Mouse (Mus musculus) R1 (cell line): ENCODE data around the gene Raver1.

ENCODE experiments used
- DNase-seq: peaks from one replicate; pipeline ENCODE4 v3.0.0-alpha.2; 2018; ENCODE audit warnings: low read depth, low spot score

Raver1 gene

DNA sequence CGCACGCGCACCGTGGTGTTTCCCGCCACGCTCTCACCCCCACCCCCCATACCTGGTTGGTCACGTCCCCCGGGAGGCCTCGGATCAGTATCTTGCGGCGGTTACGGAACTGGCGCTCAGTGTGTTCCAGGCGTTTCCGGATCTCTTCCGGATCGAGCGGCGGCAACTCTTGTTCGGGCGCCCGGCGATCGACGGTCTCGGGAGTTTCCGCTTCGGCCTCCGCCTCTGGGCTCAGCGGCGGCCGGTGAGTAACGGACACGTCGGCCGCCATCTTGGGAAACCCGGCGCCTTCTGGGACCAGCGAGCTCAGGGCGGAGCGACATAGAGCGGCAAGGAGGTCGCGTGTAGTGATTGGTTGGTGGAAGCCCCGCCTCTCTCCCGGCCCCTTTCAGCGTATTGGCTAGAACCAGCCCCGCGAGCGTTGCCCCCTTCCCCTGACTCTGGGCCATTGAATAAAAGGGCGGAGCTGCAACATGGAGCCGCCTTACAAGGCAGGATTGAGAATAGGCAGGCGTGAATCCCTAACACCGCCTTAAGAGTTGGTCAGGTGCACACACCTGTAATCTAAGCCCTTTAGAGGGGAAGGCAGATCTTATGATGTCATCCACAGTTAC, at the start of gene Raver1, which contains the start of gene Gm38431:
Gene Raver1, minus strand, starts transcription at position 302 of the 614 bp plus-strand sequence.
Gene Gm38431, minus strand, starts transcription at position 291 of the 614 bp plus-strand sequence.
- DNase-seq, result peak; percentile 99

DNA sequence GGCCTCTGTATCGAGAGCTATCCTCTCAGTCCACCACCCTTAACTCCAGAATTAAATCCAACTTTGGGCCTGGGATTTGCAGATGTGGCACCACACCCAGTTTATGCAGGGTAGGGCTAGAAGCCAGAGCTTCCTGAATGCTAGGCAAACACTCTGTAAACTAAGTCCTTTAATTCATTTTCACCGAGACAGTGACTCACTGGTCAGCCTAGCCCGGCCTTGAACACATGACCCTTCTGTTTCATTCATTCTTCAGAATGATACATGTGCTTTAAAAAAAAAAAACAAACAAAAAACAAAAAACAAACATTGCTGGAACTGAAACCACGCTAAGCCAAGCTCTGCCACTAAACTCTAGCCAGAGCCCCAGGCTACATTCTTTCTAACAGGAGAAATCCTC, 46.6 kb upstream of the Raver1 start:
- DNase-seq, result no peak

DNA sequence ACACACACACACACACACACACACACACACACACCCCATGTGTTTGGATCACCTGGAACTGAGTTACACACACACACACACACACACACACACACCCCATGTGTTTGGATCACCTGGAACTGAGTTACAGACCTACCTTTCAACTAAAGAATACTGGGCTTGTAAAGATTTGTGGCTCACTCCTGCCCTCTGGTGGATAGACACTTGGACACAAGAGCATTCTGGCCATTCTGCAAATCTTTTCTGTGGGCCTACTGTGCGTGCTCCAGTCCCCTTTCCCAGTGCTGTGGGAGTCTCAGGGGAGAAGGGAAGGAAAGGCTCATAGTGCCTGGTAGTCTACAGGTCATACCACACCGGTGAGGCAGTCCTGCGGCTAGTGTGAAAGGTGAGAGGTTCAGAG, 45.4 kb upstream of the Raver1 start:
- DNase-seq, result peak; percentile 83

DNA sequence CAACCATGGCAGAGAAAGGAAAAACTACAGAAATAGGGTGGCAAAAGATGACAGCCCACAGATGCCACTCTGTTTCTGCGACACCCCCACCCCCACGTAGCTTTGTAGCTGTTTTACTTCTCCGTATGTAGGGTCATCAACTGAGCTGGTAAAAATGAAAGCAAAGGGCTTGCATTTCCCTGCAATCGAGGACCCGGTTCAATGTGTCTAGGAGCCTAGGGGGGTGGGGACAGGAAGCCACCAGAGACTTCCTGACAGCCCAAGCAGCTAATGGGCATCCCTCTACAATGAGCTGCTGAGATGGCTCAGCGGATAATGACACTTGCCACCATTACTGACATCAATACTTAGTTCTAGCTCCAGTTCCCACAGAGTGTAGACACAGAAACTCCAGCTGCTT, 44.6 kb upstream of the Raver1 start:
- no peak for DNase-seq

DNA sequence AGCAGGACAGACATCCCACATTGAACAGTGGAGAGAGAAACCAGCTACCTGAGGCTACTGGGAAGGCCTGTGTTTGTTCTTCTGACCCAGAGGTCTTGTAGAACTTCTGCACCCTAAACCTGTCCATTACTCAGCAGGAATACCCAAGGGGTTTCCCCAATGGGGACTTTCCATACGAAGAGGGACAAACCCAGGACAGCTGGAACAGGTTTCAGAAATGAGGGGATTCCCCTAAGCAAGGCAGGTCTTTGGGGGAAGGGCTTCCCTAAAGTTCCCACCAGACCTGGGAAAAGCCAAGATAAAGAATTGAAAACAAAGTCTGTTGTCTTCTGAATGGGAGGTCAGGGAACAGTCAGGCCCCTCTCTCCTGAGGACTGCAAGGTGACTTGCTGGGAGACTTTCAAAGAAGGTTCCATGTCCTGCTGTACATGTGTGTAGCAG, 44.2 kb upstream of the Raver1 start:
- no peak for DNase-seq

DNA sequence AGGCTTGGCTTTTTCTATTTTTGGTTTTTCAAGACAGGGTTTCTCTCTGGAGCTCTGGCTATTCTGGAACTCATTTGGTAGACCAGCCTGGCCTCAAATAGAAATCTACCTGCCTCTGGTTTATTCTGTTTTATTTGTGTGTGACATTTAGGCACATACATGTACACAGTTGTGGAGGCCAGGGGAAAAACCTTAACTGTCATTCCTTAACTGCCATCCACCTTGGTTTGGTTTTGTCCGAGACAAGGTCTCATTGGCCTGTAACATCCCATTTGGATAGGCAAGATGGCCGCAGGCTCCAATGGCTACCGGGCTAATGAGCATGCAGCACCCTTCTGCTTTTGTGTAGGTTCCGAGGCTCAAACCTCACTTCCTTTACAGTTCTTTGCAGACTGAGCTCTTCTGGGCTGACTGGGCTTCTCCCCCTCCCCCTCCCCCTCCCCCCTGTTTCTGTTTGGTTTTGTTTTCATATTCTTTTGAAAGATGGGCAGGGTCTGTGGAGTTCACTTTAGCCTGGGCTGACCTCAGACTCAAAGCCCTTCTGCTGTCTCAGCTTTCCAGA, 43.6 kb upstream of the Raver1 start:
- DNase-seq, result no peak

DNA sequence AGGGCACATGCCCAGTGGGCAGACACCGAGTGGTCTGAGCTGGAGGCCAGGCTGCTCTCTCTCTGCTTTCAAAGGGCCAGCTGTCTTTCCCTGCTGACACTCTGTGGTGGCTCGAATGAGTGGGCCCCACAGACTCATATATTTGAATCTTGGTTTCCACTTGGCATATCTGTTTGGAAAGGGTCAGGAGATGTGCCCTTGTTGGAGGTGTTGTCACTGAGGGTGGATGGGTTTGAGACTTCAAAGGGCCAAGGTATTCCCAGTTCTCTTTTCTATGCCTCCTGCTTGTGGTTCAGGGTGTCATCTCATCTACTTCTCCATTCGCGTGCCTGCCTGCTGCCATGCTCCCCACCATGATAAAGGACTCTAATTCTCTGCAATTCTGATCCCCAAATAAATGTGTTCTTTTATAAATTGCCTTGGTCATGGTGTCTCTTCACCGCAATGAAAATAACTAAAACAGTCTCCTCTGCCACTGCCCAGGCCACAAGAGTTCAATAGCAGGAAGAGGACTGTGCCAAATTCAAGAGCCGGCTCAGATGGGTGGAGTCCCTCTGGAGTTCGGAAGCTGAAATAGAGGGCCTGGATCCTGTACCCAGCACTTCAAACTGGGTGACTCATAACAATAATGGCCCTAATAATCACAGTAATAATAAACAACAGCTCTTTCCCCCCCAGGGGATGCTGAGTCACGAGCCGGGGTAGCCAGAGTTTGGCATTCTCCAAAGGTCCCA, 43.0 kb upstream of the Raver1 start:
- no peak for DNase-seq

DNA sequence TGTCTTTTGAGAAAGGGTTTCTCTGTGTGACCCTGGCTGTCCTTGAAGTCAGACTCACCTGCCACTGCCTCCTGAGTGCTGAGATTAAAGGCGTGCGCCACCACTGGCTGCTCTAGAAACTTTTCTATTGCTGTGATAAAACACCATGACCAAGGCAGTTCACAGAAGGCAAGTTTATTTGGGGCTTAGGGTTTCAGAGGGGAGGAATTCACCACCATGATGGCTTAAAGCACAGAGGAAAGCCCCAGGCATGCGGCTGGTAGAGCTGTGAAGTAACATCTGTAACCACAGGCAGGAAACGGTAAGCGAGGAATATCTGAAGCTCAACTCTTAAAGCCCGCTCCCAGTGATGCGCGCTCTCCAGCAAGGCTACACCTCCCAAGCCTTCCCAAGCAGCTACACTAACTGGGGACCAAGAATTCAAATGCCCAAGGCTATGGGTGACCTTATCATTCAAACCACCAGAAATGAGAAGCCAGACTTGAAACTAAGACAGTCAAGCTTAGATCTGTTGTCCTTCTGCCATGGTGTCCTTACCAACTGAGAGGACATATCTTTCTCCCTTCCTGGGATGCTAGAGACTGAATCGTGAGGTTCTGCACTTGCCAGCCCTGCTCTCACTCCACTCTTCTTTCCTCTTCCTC, 41.4 kb upstream of the Raver1 start:
- DNase-seq, result peak; percentile 45

DNA sequence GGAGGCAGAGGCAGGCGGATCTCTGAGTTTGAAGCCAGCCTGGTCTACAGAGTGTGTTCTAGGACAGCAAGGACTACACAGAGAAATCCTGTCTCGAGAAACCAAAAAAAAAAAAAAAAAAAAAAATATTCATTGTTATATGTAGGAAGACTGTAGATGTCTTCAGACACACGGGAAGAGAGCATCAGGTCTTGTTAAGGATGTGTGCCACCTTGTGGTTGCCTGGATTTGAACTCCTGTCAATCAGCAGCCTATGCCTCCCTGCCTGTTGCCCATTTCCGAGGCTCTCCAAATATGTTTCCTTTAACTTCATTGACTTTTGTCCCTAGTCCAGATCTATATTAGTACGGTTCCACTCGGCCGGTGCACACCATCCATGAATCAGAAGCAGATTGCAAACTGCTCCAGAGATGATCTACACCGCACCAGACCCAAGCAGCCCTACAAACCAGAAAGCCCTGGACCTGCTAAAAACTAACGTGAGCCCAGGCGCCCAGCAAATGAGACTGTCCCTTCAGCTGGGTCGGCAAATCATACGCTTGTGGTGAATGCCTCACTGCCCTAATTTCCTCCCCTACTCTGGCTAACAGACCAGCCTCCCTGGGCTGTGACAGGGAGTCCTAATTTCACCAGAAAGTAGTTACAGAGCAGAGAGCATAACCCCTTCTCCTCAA, 40.4 kb upstream of the Raver1 start:
- DNase-seq, result peak; percentile 57

DNA sequence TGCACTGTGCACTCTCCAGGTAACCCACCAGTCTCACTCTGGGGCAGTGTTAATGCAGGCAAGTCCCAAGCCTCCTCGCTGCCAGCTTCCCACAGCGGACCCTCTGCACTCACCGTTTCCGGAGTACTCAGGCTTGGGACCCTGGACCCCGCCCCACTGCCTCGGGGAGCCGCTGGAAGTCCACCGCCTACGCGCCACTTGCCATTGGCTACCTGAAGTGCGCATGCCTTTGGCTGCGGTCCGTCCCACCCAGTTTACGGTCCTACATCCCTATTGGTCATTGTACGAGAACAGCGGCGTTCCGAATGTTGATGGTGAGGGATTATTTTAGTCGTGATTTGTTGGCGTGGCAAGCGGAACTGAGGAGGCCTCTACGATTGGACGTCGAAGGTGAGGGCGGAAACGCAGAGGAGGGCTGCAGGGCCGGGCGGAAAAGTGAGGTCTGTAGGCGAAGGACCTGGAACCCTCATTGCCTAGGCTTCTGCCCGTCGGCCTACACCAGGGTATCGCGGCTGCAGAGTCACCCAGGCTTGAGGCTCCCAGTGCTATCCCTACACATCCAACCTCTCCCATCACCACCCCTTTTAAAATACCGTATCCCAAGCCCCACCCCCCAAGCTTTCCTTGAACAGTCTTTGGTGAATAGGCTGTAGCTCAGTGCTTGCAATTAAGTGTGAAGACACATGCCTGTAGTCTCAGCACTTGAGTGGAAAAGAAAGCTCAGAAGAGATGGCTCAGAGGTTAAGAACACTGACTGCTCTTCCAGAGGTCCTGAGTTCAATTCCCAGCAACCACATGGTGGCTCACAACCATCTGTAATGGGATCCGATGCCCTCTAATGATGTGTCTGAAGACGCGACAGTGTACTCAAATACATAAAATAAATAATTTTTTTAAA, 39.5 kb upstream of the Raver1 start, which contains the start of gene Tyk2:
Gene Tyk2, minus strand, starts transcription at position 185 of the 898 bp plus-strand sequence.
- DNase-seq, result peak; percentile 100

DNA sequence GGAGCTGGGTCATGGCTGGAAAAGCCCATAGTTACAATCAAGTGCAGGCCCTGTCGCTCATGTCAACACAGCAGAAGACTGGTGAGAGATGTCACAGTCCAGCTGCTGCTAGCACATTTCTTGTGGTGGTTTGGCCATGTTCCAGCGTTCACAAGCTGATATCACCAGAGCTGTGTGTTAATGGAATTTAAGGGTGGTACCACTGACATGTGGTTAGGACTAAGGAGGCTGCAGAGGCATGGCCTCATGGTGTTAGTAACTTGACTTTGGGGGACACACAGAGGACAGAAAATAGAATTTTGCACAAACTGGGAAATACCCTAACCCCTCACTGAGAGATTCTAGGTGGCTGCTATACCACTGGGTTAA, 34.4 kb upstream of the Raver1 start:
- no peak for DNase-seq

DNA sequence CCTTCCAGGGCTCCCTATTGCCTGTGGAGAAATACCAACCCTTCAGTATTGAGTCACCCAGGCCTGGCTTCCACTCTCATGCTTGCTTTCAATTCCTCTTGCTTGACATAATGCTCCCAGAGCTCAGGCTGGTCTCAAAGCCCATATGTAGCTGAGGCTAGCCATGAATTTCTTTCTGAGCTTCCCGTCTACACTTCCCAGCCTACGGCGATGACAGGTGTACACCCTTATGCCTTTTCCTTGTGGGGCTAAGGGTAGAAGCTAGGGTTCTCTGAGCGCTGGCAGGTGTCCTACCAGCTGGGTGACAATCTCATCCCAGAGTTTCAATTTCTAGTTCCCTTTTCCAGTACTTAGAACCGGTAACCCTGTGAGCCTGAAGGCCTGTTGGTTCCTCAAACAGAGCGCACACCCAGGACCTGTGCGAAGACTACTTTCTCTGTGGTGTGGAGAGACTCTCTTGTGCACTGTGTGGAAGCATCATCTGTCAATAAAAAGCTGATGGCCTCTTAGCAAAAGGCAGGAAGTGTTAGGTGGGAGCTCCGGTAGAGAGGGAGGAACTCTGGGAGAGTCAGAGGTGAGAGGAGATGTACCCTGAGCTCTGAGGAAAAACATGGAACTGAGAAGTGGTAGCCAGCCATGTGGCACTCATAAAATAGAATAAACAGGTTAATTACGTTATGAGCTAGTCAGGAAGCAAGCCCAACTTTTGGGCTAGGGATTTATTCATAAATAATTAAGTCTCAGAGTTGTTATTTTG, 33.9 kb upstream of the Raver1 start:
- DNase-seq, result no peak

DNA sequence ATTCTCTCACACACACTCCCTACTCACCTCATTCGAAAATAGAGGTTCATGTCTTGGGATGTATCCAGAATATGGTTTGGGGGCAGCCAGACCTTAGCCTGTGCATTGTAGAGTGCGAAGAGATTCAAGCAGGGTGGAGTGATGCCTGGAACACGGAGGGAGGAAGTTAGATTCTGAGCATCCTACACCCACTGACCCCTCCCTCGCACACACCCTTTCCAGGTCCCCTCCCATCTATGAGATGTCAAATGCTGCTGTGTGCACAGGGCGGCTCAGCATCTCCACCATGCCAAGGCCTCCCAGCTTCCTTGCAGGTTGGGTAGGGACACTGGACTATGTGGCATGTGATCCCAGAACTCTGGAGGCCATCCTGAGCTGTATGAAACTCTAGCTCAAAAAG, 33.0 kb upstream of the Raver1 start:
- no peak for DNase-seq

DNA sequence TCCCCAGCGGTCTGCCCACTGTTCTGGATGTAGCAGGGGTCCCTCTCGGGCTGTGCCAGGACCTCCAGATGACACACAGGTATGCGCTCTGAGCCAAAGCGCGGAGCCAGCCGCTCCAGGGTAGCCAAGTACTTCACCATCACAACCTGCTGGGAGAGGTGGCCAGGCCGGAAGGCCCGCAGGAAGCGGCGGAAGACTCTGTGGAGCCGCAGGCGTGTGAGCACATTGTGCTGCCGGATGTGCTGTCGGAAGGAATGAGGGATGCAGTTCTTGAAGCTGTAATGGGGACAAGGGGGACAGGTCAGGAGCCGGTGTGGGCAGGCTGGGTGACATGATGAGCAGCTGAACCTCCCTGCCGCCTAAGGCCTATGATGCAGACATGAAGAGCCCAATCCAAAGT, 29.7 kb upstream of the Raver1 start:
- DNase-seq, result peak; percentile 55

DNA sequence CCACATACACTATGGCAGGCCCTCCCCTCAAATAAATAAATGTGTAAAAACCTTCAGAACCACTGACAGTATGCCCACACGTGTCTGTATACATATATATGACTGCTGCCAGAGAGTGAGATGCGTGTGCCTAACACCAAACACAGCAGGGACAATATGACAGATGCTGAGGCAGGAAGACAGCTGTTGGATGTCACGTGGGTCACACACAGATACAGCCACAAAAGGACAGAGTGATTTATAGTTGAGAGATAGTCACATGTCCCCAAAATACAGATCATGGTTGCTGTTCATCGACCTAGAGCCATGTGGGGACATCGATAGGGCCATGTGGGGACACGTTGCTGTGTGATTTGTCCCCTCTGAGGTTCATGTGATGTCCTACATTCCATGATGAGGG, 25.3 kb upstream of the Raver1 start:
- DNase-seq, result no peak

DNA sequence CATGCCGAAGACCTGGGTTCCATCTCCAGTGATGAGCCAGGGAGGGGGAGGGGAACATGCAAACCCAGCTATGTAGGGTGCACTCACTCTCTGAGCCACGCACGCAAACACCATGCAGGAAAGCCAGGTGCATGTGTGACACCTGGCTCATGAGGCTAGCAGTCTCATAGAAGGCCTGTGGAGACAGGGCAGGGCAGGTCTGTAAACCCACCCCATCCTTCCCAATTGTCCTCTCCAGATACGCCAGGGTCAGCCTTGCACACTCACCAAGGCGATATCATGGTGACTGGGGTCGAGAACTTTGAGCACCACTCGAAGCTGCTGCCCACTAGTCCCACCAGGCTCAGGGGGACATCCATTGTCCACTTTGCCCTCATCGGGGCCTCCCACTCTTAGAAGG, 23.3 kb upstream of the Raver1 start:
- DNase-seq, result no peak

DNA sequence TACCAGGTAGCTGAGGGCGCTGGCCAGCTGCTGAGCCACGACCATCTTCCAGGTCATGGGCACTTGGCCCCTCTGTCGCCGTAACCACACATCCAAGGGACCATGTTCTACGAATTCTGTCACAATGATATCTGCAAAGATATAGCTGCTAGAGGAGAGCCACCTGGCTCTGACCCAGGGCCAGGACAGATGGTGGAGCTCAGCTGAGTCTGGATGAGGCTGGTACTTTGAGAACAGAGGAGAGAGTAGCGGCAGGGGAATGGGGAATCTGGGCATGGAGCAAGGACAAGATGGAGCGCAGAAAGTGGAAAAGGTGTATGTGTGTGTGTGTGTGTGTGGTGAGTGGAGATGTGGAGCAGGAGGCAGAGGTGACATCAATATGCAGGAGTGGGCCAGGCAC, 22.4 kb upstream of the Raver1 start:
- no peak for DNase-seq

DNA sequence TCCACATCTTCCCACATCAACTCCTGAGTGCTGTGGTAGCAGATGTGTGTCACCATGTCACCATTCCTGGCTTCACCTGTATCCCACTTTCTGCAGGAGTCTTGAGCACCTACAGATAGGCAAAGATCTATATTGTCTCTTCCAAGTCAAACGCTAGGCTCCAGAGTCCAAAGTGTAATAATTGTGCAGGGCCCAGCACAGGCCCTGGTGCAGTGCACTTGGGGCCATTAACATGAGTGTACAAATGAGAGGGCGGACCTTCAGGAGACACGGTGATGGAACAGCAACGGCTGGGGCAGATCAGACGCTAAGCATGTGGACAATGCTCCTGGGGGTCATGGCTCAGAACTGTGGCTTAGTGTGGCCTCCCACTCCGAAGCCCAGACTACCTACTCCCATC, 21.9 kb upstream of the Raver1 start:
- DNase-seq, result no peak

DNA sequence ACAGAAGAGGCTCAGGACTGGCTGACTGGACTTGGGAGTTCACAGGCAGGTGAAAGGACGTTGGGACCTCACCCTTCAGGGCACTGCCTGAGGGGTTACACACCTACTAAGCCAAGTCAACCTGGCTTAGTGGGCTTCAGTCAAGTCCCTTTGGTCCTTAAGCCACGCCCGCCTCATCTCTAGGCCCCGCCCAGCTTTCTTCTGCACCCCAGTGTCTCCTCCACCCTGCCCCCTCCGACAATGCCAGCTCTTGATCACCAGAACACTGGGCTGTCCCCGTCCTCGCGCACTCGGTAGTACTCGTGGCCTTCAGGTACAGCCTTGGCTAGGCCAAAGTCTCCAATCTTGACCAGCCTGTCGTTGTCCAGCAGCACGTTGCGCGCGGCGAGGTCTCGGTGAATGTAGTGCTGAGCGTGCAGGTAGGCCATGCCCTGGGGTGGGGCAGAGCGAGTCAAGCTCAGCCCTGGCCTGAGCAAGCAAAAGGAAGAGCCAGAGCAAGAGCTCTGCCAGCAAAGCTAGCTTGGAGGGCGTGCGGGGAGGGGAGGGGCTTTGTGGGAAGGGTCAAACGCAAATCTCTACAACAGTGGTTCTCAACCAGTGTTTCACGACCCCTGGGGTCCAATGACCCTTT, 15.9 kb upstream of the Raver1 start:
- DNase-seq, result peak; percentile 56
